Mouse (Mus musculus) myocyte (in vitro differentiated cells): Measurements from ENCODE around the gene Dlg2.

Source experiments
- CEBPB ChIP-seq: IDR thresholded peaks from 2 replicates; pipeline ENCODE4 v1.6.1; 2011; ENCODE audit warnings: mild to moderate bottlenecking, moderate library complexity; ENCODE audit not compliant: poor library complexity, insufficient read depth, severe bottlenecking
- MYOD1 ChIP-seq, 3 experiments: IDR thresholded peaks; one replicate each; pipeline ENCODE4 v1.6.1; 2011; ENCODE audit warnings: control low read depth in 2 of 3, low read depth in 2 of 3, mild to moderate bottlenecking in 2 of 3, moderate library complexity in 1 of 3; ENCODE audit not compliant: insufficient read length in 2 of 3, control insufficient read depth in 1 of 3
- MYOG ChIP-seq, 3 experiments: IDR thresholded peaks; one replicate each; pipeline ENCODE4 v1.6.1; 2011; ENCODE audit warnings: control low read depth in 2 of 3, low read depth in 2 of 3, mild to moderate bottlenecking in 2 of 3; ENCODE audit not compliant: insufficient read length in 2 of 3, control insufficient read depth in 1 of 3, insufficient read depth in 1 of 3
- POLR2A ChIP-seq: IDR thresholded peaks from one replicate; pipeline ENCODE4 v1.6.1; 2011; ENCODE audit warnings: low read depth, mild to moderate bottlenecking, control low read depth, moderate library complexity; ENCODE audit not compliant: insufficient read length
- POLR2AphosphoS2 ChIP-seq: IDR thresholded peaks from one replicate; pipeline ENCODE4 v1.6.1; 2011; ENCODE audit warnings: low read depth, control low read depth; ENCODE audit not compliant: insufficient read length
- REST ChIP-seq: IDR thresholded peaks from one replicate; pipeline ENCODE4 v1.6.1; 2011; ENCODE audit warnings: mild to moderate bottlenecking, control low read depth, moderate library complexity; ENCODE audit not compliant: insufficient read depth, insufficient read length
- TCF12 ChIP-seq: IDR thresholded peaks from one replicate; pipeline ENCODE4 v1.6.1; 2011; ENCODE audit warnings: mild to moderate bottlenecking, control low read depth; ENCODE audit not compliant: poor library complexity, insufficient read depth, severe bottlenecking
- USF1 ChIP-seq: IDR thresholded peaks from one replicate; pipeline ENCODE4 v1.6.1; 2011; ENCODE audit warnings: low read depth, mild to moderate bottlenecking, control low read depth, moderate library complexity

DNA sequence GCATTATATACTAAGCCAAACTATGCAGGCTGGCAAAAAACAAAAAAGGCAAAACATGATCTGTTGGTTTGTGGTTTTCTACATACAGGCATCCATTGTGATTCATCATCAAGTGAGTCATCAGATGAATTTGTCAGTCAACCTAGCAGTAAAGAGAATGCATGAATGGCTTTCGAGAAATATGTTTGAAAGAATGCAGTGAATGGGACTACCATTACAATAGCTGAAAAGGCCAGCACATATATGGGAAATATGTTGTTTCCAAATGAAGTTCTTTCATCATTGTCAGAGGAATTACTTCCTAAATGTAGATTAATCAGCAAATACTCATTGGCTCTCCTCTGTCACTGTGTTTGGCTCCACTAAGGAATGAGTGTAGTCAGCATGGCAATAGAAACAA, 677.6 kb downstream of the Dlg2 start:
- no peak for TF ChIP-seq POLR2A
- TF ChIP-seq MYOG (IDR thresholded peaks at IDR 0.05; ENCODE audit: control insufficient read depth in 1 of 3, insufficient read depth in 1 of 3, insufficient read length in 2 of 3, low read depth in 2 of 3) = no peak
- no peak for TF ChIP-seq TCF12
- TF ChIP-seq MYOD1 (IDR thresholded peaks at IDR 0.05; ENCODE audit: control insufficient read depth in 1 of 3, insufficient read length in 2 of 3, low read depth in 2 of 3) = no peak
- no peak for TF ChIP-seq USF1
- no peak for TF ChIP-seq REST
- no peak for TF ChIP-seq CEBPB
- no peak for TF ChIP-seq POLR2AphosphoS2
